12 mouse cellular contexts compared by ENCODE assay signal in genomic region chr2:106182051-106182450, GRCm38 (mm10).
A peak's percentile ranks its signal among the peaks of the same experiment; 100 is the strongest.
DNase-seq lines count a peak whose midpoint lies in the region; ATAC-seq and TF ChIP-seq lines count a peak whose summit lies in the region.
"Had no signal": no experiment of that assay in that cellular context is flagged by ENCODE, and none has a peak within 500 bp of the region (broad histone marks: within the 10 kb centered on the region; RNA-seq: fewer than 3 reads in every experiment).

No protein-coding gene starts in this region.

- no peaks in the 10 kb centered on the region for H3K36me3 ChIP-seq in testis, adult 2 months (ENCODE audit: control insufficient read depth, insufficient read depth, low read length)
- H3K36me3 ChIP-seq in midbrain, embryonic 12.5 days = no peaks in the 10 kb centered on the region
- H3K36me3 ChIP-seq: liver, embryonic 12.5 days had no signal

- H3K27ac ChIP-seq in testis, adult 2 months (ENCODE audit: control insufficient read depth, insufficient read depth, low read depth, low read length) = no peak overlapping the region
- H3K27ac ChIP-seq in midbrain, embryonic 12.5 days (replicated peaks) = no peak overlapping the region
- H3K27ac ChIP-seq: liver, embryonic 12.5 days had no signal

- H3K9me3 ChIP-seq in midbrain, embryonic 12.5 days = no peaks in the 10 kb centered on the region
- H3K9me3 ChIP-seq: liver, embryonic 12.5 days had no signal

- H3K4me1 ChIP-seq in testis, adult 2 months (ENCODE audit: control insufficient read depth, insufficient read depth, low read length) = peaks cover 8% of the 10 kb centered on the region
- peaks cover 8% of the 10 kb centered on the region for H3K4me1 ChIP-seq in midbrain, embryonic 12.5 days
- H3K4me1 ChIP-seq: liver, embryonic 12.5 days had no signal

- peak overlapping the region; percentile 51 for H3K4me2 ChIP-seq in midbrain, embryonic 12.5 days (replicated peaks)
- H3K4me2 ChIP-seq: liver, embryonic 12.5 days had no signal

- no peak for TF ChIP-seq POLR2A in testis, adult 2 months (IDR thresholded peaks at IDR 0.05; ENCODE audit: control insufficient read depth, low read depth, low read length)

- ATAC-seq in midbrain, embryonic 12.5 days (ENCODE audit: low FRiP score, low read depth) = peak; percentile 77
- ATAC-seq: inflammation-experienced regulatory T-cells, adult 6 months; liver, embryonic 12.5 days had no signal

- TF ChIP-seq CTCF in testis, adult 2 months (IDR thresholded peaks at IDR 0.05; ENCODE audit: control insufficient read depth, insufficient read depth, insufficient replicate concordance, low read depth, low read length) = no peak

- 8% methylated on average over 9 of the region's 10 CpGs for WGBS in midbrain, embryonic 12.5 days

- peak; percentile 73 to 80 for DNase-seq in cerebellum, postnatal 10 days
- no peak for DNase-seq in cerebellum, adult 9-10 months
- DNase-seq in testis, postnatal 14 days (ENCODE audit: low spot score) = no peak
- DNase-seq in retina, postnatal 7 days (ENCODE audit: low read depth, low spot score) = peak; percentile 20
- no peak for DNase-seq in adrenal gland, adult 8-10 months
- no peak for DNase-seq in layer of hippocampus, postnatal 25 days (ENCODE audit: extremely low spot score in 1 of 2, low spot score in 1 of 2)
- DNase-seq: cerebellum, adult 8-10 months; heart, adult 18-20 months had no signal

- no peaks in the 10 kb centered on the region for H3K27me3 ChIP-seq in testis, adult 2 months (ENCODE audit: control insufficient read depth, insufficient read depth, low read length)
- H3K27me3 ChIP-seq in midbrain, embryonic 12.5 days = 0 out of 2 replicates have a peak, but pooled peaks cover 4% of the 10 kb centered on the region
- H3K27me3 ChIP-seq: liver, embryonic 12.5 days had no signal

- H3K9ac ChIP-seq in midbrain, embryonic 12.5 days (replicated peaks) = peak overlapping the region; percentile 28; the same call in 1 of the 2 replicates
- H3K9ac ChIP-seq: liver, embryonic 12.5 days had no signal

- peak overlapping the region; percentile 60; the same call in 1 of the 2 replicates for H3K4me3 ChIP-seq in testis, adult 2 months (ENCODE audit: control insufficient read depth, low read depth, low read length)
- peak overlapping the region; percentile 25 for H3K4me3 ChIP-seq in midbrain, embryonic 12.5 days
- H3K4me3 ChIP-seq: liver, embryonic 12.5 days had no signal

Comparison
In these comparisons a context has a peak if more than half of its experiments do, and no peak if none do; other contexts are left out.
1. DNase-seq: peak in cerebellum, postnatal 10 days (2 of 2) and retina, postnatal 7 days (single experiment); none in cerebellum, adult 9-10 months (single experiment), testis, postnatal 14 days (single experiment), adrenal gland, adult 8-10 months (single experiment) and layer of hippocampus, postnatal 25 days (0 of 2).